Mouse (Mus musculus) G1E-ER4 (cell line): ENCODE data around the gene Wipf1. TPM values are rescaled to one million over a fixed set of nuclear protein-coding genes. Genes with fewer than 3 reads are reported as not detected.

Experiments used
- GATA1 ChIP-seq: IDR thresholded peaks from one replicate; pipeline ENCODE4 v1.8.0; 2012; ENCODE audit warnings: low read length, inconsistent platforms
- polyA plus RNA-seq: library from polyadenylated mRNA; stranded (reverse); fragments of >175 nt; gene quantifications from 2 replicates; pipeline ENCODE4 v1.2.3, GENCODE M21; 2012

Wipf1 gene
- polyA plus RNA-seq, 1 experiment, result 0.16 TPM

DNA sequence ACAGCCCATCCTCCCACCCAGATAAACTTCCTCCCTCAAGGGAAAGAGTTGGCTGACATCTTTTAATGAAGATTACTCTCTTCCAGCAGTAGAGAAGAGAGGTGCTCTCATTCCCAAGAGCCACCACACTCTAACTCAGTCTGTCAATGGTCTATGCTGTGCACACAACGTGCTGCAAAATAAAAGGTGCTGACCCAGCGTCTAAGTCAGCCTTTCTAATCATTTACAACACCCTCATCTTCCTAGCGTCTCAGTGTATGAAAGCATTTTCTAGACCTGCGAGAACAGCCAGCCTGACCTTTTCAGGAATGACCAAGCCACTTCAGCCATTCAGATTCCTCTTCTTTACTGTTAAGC lies 33.2 kb downstream of the Wipf1 start:
- TF ChIP-seq GATA1, result no peak

DNA sequence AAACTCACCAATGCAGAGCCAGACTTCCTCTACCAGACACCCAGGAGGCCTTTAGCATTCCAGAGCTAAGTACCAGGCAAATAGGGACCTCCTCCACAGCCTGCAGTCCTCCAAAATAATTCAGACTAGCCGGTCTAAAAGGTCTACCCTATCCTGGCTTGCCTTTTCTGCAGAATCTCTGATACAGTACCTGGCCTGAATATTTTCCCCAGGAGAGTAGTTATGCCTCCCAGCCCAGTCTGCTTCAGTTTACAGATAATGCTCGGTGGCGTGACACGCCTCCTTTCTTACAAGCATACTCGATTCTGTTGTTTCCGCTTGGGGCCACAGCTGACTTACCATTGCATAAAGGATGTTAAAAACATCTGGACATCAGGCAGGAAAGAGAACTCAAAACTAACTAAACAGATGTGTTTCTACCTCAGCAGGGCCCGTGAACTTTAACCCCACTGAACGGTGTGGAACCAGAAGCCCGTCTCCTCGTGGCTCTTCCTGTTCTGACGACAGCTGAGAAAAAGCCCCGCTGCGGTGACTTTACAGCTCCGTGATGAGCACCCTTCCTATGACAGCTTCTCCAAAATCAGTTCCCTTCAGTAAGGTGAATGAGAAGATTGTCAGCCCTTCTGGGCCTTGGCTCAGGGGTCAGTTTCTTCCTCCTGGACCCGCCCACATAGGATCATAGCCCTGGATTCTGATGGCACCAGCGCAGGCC lies 33.8 kb downstream of the Wipf1 start:
- TF ChIP-seq GATA1, result no peak

DNA sequence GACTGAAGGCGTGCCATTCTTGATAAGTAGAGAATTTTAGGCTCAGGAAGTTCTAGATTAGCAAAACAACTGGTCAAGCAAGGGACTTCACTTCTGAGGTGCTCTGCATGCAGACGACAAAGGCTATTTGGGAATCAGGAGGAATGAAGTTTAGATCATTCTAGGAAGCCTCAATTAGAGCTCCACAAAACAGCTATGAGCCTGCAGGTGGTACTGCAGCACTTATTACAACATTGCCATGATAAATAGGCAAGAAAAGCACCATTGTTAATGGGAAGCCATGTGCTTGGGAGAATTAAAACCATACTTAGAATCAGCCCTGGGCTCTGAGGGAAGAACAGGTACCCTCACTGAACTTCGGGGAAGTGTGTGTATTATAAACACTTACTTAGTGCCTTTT lies 36.0 kb downstream of the Wipf1 start:
- TF ChIP-seq GATA1, result no peak

DNA sequence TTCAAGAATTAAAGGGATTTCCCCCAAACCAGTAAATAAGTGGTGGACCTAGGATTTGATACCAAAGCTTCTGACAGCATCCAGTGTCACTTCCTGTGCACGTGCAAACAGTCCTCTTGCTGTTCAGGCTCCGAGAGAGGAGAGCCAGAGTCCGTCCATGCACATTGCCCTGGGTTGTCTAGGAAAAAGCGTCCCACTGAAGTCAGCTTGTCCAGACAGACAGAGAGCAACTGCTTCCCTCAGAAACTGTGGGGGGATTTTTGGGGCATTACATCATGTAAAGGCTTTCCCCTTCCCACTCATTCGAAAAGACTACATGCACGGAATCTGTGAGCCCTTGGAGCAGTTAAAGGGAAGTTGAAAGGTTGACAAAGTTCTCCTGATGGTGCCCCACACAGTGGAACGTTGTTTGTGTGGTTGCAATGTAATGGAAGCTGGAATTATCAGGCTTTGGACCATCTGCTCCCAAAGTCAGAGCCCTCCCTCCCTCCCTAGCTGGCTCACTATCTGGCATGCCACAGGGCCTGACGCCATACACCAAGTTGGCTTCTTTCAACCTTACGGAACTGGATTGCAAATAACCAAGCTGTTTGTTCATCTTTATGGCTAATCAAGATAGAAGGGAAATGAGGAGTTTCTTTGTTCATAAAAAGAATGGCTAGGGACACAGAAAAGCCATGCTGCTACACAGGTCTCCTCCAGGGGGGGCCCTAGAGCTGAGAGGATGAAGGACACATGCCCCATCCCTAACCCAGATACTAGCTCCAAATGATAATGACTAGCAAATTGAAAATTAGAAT lies 37.9 kb downstream of the Wipf1 start:
- no peak for TF ChIP-seq GATA1

DNA sequence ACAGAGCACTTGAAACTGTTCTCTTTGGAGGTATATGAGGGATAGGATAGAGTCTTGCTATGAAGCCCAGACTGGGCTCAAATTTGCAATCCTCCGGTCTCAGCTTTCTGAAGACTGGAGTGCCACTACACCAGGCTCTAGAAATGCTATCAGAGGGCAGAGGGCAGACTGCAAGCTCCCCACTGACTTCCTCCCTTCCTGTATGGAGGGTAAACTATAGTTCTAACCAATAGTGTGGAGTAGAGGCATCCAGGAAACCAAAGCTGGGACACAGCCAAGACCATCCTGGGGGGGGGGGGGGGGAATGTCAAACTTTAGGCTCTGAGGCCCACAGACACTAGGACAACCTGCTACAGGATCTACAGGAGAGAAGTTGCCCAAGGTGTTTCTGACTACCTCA lies 39.1 kb downstream of the Wipf1 start:
- TF ChIP-seq GATA1, result no peak

DNA sequence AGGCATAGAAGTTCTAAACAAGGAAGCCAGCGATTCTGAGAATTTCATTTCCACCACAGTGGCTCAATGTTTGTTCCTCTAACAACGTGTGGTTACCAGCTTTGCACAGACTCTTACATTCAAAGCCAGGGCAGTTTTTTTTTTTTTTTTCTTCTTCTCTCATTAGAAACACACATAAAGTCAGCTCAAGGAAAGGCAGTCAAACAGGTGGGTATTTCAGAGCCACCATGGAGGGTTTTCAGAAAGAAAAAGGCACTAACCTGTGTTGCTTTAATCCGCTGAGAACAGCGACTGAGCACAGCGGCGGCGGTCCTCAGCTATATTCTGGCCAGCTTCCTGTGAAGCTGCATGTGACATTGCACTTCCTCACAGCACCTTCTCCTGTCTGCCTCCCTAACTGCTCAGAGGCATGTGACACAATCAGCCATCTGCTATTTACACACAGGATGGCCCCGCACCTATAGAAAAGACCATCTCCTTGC lies 43.4 kb downstream of the Wipf1 start:
- no peak for TF ChIP-seq GATA1

DNA sequence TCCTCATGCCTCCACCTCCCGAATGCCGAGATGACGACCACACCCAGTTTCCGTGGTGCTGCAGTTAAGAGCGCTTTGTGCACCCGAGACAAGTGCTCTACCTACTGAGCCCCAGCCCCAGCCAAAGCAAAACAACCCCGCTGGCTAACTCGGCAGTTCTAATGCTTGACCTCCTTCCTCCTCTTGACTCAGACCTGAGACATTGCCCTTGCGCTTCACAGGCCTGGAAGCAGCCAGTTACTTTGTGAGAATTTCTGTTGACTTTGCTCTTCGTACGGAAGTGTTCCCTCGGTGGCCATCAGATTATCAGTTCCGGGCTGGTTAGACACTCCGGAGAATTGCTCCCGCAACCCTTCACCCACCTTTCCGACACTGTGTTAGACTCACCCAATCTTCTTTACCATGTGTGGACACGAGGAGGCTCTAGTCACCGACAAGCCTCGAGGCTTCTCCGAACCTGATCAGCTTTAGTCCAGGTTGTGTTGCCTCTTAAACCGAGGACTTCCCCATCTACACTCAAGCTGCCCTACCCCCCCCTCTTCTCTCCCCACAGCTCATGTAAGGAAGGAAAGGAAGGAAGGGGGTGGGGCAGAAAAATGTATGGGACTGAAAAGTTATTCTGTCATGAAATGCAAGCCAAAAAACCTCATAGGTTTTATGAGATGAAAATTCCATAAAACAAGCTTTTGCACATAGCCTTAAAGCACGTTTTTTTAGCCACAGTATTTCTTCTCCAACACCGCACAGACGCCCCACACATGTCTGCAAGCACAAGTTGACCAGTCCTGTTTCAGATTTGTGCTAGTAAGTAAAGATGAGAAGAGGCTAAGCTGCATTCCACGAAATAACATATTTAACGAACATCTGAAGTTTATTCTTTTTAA lies 44.1 kb downstream of the Wipf1 start:
- TF ChIP-seq GATA1, result no peak

DNA sequence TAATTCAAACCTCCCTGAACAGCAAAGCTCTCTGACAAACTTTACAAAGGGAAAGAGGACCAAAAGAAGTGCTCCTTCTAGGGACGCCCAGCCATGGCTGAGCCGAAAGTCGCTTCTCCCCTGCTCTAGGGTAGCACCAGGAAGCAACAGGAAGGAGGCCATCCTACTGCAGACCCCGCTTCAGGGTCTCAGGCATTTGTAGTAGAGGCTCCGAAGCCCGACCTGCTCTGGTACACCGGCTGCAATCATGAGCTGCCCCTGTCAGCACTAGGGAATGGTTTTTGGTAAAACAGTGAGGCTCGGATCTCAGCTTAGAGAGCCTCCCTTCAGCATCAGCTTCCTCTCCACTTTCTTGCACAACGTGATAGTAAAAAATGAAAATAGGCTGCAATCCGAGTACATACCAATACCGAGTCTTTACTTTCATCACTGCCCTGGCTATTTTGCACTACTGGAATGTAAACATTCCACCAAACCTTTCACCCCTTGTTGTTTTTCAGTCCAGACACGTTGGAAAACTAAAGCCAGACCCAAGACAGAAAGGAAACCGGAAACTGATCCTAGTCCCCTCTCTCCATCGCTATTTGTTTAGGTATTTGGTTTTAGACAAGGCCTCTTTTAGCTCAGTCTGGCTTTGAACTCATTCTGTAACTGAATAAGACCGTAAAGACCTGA lies 44.8 kb downstream of the Wipf1 start:
- no peak for TF ChIP-seq GATA1

DNA sequence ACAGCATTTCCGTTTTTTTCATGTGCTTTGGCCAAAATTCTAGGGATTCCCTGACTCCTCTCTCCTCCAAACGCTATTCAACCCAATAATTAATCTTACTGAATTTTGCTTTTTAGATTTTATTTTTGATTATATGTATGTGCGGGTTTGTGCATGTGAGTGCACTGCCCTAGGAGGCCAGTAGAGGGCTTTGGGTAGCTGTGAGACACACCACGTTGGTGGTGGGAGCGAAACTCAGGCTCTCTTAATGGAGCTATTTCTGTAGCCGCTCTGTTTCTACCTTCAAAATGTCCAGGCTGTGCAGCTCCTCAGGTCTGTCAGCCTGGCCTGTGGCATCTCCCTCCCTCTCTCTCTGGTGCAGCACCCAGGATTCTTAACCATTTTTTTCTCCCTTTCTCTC lies 50.7 kb downstream of the Wipf1 start:
- TF ChIP-seq GATA1, result no peak

DNA sequence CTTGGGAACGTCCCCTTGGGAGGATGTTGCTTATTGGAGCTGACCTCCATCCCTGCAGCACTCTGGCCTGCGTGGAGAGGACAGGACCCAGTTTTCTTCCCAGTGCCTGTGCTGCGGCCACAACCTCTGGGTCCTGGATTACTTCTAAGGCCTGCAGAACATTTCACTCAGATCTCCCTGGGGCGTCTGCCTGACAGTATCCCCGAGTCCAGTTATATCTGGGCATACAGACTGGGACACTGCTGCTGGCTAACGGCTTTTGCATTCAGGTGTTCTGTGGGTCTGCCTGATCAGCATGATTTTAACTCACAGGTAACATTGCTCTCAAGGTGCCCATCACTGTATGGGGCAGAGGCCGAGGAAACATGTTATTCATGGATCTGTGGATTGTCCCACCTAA lies 52.0 kb downstream of the Wipf1 start:
- TF ChIP-seq GATA1, result no peak

DNA sequence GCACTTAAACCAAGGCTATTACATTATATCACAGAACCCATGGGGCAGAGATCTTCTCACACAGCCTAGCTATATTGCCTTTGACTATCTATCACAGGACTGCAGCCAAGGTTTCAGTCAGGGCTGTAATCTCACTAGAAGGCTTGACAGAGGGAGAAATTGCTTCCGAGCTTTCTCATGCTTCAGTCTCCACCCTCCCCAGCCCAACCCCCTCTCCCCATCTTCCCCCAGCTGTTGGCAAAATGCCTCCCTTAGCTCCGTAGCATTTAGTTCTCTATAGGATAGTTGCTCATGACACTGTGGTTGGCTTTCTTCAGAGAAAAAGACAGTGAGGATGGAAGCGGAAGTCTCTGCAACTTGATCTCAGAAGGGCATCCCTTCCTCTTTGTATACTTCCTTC lies 54.0 kb downstream of the Wipf1 start:
- TF ChIP-seq GATA1, result no peak

DNA sequence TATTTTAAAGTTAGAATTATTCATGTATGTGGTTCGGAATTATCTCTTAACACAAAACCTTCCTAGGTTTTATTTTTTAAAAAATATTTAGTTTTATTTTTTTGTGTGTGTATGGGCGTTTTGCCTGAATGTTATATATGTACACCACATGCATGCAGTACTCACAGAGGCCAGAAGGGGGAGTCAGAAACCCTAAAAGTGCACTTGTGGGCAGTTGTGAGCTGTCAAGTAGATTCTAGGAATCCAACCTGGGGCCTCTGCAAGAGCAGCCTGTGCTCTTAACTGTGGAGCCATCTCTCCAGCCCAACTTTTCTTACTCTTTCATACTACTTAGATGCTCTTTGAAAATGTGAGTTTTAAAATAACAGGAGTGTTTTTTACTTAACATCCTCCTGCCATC lies 57.4 kb downstream of the Wipf1 start:
- no peak for TF ChIP-seq GATA1

DNA sequence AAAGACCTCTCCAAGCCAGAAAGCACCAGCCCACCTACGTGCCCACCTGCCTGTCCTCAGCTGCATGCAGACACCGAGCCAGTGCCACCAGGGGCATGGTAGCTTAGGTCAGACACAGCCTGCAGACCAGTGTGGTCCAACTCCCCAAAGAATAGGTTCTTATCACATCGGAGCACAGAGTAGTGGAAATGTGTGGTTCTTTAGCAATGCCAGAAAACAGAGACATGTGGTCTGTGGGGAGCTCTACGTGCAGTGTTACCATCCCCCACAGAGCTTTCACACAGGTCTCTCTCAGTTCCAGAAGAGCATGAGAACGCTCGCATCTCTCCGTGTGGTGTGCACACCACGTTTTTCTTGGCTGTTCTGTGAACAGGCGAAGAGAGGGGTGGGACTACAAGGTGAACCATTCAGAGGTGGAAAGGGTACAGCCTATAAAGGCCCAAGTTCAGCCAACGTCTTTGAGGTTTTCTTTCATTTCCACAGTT lies 59.3 kb downstream of the Wipf1 start:
- no peak for TF ChIP-seq GATA1

DNA sequence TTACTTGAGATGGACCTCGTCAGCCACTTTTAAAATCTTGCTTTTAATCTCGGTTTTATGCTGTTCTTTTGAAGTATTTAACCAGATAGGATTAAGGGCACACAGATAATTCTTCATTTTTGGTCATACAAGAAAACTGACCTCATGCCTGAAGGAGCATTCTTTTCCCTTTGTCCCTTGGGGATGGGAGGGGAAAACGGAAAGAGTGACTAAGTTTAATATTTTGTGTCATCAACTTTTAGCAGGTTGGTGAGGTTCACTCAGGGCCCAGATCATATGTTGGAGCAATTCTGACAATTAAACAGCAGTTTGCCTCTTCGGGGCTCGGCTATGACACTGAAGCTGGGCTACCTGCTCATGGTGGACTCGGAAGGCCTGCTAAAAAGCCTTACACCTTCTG lies 60.0 kb downstream of the Wipf1 start:
- no peak for TF ChIP-seq GATA1

DNA sequence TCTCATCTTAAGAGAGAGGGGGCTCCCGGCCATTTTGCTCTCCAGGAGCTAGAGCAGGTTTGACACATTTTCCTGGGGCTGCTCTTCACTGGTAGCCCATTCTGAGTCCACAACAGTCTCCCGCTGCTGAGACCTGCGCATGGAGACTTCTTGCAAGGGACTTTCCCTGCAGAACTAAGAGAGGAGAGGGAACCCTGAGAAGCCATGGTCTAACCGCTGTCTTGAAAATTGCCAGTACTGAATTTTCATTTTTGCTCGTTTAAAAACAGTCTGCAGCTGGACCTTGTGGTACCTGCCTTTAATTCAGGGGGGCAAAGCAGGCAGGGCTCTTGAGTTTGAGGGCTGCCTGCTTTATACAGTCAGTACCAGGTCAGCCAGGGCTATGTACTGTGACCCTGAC lies 60.5 kb downstream of the Wipf1 start:
- TF ChIP-seq GATA1, result no peak
